Mouse (Mus musculus): ENCODE data around the gene Gm48551. TPM values are rescaled to one million over a fixed set of nuclear protein-coding genes. Genes with fewer than 3 reads are reported as not detected.

Gene Gm48551
- polyA plus RNA-seq (2017; shearing (Covaris generic)): 1 to 10 TPM; 2.2 to 4.9 TPM

GRCm38 (mm10) chr10:81383802-81384604, at the start of gene Gm48551, which contains the start of gene Dohh:
Gene Gm48551 (plus strand): TSS chr10:81384466.
Gene Dohh (plus strand): TSS chr10:81384428.

DNA sequence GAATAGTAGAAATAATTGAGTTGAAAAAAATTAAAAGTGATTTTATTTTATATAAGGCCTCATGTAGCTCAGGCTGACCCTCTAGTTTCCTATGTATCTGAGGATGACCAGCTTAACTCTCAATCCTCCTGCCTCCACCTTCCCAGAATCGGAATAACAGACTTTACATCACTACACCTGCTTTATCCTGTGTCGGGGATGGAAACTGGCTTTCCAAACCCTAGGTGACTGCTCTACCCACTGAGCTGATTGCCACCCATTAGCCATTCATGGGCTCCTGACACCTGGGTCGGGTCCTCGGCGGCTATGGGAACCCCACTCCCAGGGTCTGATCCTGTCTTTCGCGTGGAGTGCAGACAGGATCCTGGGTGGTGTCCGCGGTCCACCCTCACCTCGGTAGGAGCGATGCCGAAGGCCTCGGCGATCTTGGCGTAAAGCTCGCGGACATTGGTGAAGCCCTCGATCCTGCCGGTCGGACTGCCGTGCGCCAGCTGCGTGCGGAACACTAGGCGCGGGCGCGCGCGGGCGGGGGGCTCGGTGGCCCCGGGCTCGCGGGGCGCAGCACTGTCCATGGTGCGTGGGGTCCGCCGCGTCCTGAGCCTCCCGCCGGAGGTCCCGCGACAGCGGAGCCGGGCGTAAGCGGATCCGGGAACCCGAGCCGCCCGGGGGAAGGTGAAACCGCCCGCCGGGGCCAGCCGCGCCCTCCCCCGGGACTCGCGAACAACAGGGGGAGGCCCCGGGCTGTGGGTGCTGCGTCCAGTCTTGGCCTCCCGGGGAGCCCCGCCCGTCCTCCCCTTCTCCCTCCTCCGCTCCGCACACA, 41.4 kb upstream of the Gm48551 start, which contains the start of gene Gipc3:
TSS of gene Gipc3 (minus strand) at position 581 of the 820 bp plus-strand sequence.

GRCm38 (mm10) chr10:81350351-81351063, 33.8 kb upstream of the Gm48551 start, which contains the start of gene Hmg20b:
Gene Hmg20b (minus strand): TSS chr10:81350480.

DNA sequence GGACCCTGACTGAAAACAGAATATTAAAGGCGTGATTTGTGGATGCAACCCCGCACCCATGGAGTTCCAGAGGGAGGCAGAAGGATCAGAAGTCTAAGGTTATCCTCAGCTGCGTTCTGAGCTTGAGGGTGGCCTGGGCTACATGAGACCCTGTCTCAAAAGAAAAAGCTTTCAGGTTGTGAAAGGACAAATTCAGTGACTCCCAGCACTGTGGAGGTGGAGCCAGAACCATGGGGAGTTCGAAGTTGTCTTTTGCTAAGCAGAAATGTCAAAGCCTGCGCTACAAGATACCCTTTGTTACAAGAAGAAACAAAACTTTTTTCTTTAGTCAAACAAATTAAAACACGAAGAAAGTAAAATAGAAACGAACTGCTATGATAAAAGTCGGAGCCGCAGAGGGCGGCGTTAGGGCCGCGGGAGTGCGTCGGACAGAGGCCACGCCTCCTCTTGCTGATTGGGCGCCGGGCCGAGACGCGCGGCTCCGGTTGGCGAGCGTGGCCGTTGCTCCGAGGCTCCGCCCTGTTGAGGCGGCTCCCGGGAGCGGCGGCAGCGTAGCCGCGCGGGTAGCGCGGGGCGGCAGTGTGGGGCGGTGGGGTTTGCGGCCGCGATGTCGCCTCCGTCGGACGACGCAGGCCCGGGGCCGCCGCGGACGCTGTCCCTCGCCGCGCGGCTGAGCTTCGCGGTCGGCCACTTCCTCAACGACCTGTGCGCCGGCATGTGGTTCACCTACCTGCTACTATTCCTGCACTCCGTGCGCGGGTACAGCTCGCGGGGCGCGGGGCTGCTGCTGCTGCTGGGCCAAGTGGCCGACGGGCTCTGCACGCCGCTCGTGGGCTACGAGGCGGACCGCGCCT, 27.0 kb upstream of the Gm48551 start, which contains the start of gene Mfsd12:
TSS of gene Mfsd12 (plus strand) at position 501 of the 854 bp plus-strand sequence.

DNA sequence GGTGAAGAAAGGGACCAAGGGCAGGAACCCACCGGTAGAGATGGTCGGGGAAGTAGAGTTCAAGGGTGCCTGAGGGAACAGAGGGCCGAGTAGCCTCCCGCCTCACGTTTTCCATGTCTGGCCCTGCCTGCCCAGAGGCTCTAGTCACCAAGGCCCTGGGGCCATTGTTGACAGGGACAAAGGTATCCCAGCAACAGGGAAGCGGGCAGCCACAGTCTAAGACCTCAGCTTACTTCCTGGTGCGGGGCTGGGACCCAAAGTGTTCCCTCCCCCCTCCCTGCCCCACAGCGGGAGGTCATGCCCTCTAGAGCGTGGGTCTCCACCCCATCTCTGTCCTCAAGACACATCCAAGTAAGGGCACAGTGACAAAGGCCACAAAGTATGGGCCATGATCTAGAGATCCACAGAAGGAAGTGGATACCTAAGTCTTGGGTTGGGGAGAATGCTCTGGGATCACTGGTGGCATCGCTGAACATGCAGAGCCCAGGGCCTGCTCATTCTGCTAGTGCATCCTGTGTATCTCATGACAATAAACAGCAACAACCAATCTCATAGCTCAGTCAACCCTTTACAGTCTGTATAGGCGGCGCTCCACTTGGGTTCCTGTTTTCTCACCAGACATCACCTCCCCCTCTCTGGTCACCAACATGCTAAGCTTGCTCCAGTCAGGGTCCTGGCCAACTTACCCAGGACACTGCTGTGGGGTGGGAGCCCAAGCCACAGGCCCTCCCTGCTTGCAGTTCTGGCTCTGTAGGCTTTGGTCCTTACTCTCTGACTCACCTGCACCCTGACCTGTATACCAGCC, 18.4 kb upstream of the Gm48551 start, which contains the start of gene 4930404N11Rik:
TSS of gene 4930404N11Rik (minus strand) at position 145 of the 805 bp plus-strand sequence.

DNA sequence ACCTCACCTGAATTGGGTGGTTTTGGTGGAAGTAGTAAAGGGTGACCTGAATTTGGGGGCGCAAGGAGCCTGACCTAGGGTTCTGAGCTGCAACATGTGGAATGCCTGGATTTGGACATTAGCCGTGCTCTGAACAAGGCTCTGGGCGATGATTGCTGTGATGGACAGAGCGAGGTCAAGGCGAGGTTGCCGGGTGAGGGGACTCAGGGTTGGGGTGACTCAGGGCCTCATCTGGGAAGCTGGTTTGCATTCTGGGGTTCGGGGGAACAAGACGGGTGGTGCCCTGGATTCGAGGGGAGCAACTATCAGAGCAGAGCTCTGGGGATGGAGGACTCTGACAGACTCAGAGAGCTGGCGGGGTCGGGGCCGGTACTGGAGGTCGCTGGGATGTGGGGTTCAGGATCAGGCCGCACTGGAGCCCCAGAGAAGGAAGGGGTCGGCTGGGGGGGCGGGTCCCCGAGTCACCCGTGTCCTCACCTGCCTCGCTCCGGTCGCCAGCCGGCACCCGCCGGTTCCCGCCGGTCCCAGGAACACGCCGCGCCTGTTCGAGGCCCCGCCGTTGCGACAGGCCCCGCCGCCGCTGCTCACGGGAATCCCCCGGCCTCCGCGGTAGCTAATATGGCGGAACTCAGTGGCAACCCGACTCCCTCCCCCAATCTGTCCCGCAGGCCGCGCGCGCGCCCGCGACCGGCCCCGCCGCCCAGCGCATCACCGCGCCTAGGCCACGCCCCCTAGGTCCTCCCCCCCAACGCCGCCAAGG, 6.3 kb upstream of the Gm48551 start, which contains the start of gene Fzr1:
TSS of gene Fzr1 (minus strand) at position 724 of the 760 bp plus-strand sequence.

DNA sequence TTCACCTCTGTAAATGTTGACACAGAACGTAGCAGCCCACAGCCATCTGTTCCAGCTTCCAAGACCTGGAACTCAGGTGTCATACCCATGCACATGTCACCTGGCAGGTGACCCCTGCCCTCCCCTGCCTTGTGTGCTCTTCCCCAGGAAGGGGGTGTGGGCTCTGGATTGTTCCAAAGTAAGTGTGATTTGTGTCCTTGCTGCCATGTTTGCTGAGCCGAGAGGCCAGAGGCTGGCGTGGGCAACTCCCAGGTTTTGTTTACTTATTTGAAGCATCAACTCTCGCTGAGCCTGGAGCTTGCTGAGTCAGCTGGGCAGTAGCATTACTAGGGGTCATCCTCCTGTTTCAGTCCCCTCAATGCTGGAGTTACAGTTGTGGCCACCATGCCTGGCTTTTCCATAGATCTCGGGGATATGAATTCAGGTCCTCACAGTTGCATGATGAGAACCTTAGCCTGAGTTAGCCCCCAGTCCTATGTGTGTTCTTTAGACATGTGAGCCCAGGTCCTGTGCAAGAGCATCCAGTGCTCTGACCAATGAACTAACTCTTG, 4.3 kb downstream of the Gm48551 start, which contains the start of gene Gm48552:
TSS of gene Gm48552 (plus strand) at position 501 of the 551 bp plus-strand sequence.

GRCm38 (mm10) chr10:81392781-81393185, 8.5 kb downstream of the Gm48551 start, which contains the start of gene Smim24:
Gene Smim24 (plus strand): TSS chr10:81393051.

Other genes with a start within 250 kb of the Gm48551 start
- 10 to 100 TPM; 69.4 to 76.2 TPM for gene Zbtb7a, start 249.2 kb upstream of the Gm48551 start, polyA plus RNA-seq (2017; shearing (Covaris generic))
- 10 to 100 TPM; 42.8 to 50.1 TPM for gene Pias4, start 216.5 kb upstream of the Gm48551 start, polyA plus RNA-seq (2017; shearing (Covaris generic))
- gene Eef2, start 207.8 kb upstream of the Gm48551 start, polyA plus RNA-seq (2017; shearing (Covaris generic)): 100 to 1,000 TPM; 640 to 647 TPM
- gene Dapk3, start 201.5 kb upstream of the Gm48551 start, polyA plus RNA-seq (2017; shearing (Covaris generic)): 100 to 1,000 TPM in 1 of 2 experiments, 10 to 100 TPM in 1; 95.7 to 104 TPM
- not detected for gene 4930442H23Rik, start 200.6 kb upstream of the Gm48551 start, polyA plus RNA-seq (2017; shearing (Covaris generic))
- under 1 TPM; 0.19 to 0.47 TPM for gene Nmrk2, start 182.4 kb upstream of the Gm48551 start, polyA plus RNA-seq (2017; shearing (Covaris generic))
- gene Atcay, start 153.6 kb upstream of the Gm48551 start, polyA plus RNA-seq (2017; shearing (Covaris generic)): 1 to 10 TPM; 5.7 to 5.8 TPM
- gene Zfr2, start 151.3 kb upstream of the Gm48551 start, polyA plus RNA-seq (2017; shearing (Covaris generic)): 1 to 10 TPM; 3.9 to 5.0 TPM
- 100 to 1,000 TPM in 1 of 2 experiments, 10 to 100 TPM in 1; 63.7 to 239 TPM for gene Matk, start 131.5 kb upstream of the Gm48551 start, polyA plus RNA-seq (2017; shearing (Covaris generic))
- gene Mrpl54, start 117.5 kb upstream of the Gm48551 start, polyA plus RNA-seq (2017; shearing (Covaris generic)): 100 to 1,000 TPM; 153 to 154 TPM
- gene Apba3, start 117.5 kb upstream of the Gm48551 start, polyA plus RNA-seq (2017; shearing (Covaris generic)): 10 to 100 TPM; 33.8 to 50.0 TPM
- gene Tjp3, start 92.9 kb upstream of the Gm48551 start, polyA plus RNA-seq (2017; shearing (Covaris generic)): 10 to 100 TPM in 1 of 2 experiments, 1 to 10 TPM in 1; 9.8 to 36.0 TPM
- gene Pip5k1c, start 91.5 kb upstream of the Gm48551 start, polyA plus RNA-seq (2017; shearing (Covaris generic)): 10 to 100 TPM; 67.4 to 88.0 TPM
- gene Cactin, start 63.4 kb upstream of the Gm48551 start, polyA plus RNA-seq (2017; shearing (Covaris generic)): 10 to 100 TPM; 44.2 to 64.0 TPM
- gene Tbxa2r, start 55.7 kb upstream of the Gm48551 start, polyA plus RNA-seq (2017; shearing (Covaris generic)): 10 to 100 TPM; 48.0 to 67.1 TPM
- under 1 TPM; 0.05 to 0.08 TPM for gene Gipc3, start 41.2 kb upstream of the Gm48551 start, polyA plus RNA-seq (2017; shearing (Covaris generic))
- 10 to 100 TPM; 44.4 to 50.7 TPM for gene Hmg20b, start 34.0 kb upstream of the Gm48551 start, polyA plus RNA-seq (2017; shearing (Covaris generic))
- 1 to 10 TPM; 3.7 to 4.0 TPM for gene Mfsd12, start 27.0 kb upstream of the Gm48551 start, polyA plus RNA-seq (2017; shearing (Covaris generic))
- gene 4930404N11Rik, start 18.6 kb upstream of the Gm48551 start, polyA plus RNA-seq (2017; shearing (Covaris generic)): 1 to 10 TPM in 1 of 2 experiments, under 1 TPM in 1; 0.68 to 1.5 TPM
- gene Fzr1, start 6.0 kb upstream of the Gm48551 start, polyA plus RNA-seq (2017; shearing (Covaris generic)): 10 to 100 TPM; 69.7 to 78.9 TPM
- 10 to 100 TPM; 35.0 to 35.8 TPM for gene Dohh, start within 50 bp of the Gm48551 start, polyA plus RNA-seq (2017; shearing (Covaris generic))
- gene Gm48552, start 4.5 kb downstream of the Gm48551 start, polyA plus RNA-seq (2017; shearing (Covaris generic)): 1 to 10 TPM; 1.1 to 1.6 TPM
- 10 to 100 TPM in 1 of 2 experiments, 1 to 10 TPM in 1; 6.3 to 12.2 TPM for gene Smim24, start 8.6 kb downstream of the Gm48551 start, polyA plus RNA-seq (2017; shearing (Covaris generic))
- 10 to 100 TPM; 14.8 to 22.7 TPM for gene Nfic, start 71.2 kb downstream of the Gm48551 start, polyA plus RNA-seq (2017; shearing (Covaris generic))
- under 1 TPM; 0.14 to 0.73 TPM for gene Celf5, start 98.2 kb downstream of the Gm48551 start, polyA plus RNA-seq (2017; shearing (Covaris generic))
- 10 to 100 TPM; 78.9 to 96.7 TPM for gene Ncln, start 111.9 kb downstream of the Gm48551 start, polyA plus RNA-seq (2017; shearing (Covaris generic))
- gene S1pr4, start 115.7 kb downstream of the Gm48551 start, polyA plus RNA-seq (2017; shearing (Covaris generic)): 10 to 100 TPM; 64.8 to 91.5 TPM
- gene Gna15, start 139.8 kb downstream of the Gm48551 start, polyA plus RNA-seq (2017; shearing (Covaris generic)): 10 to 100 TPM; 29.2 to 77.3 TPM
- 10 to 100 TPM; 18.6 to 21.0 TPM for gene Gna11, start 160.7 kb downstream of the Gm48551 start, polyA plus RNA-seq (2017; shearing (Covaris generic))
- gene Aes, start 175.0 kb downstream of the Gm48551 start, polyA plus RNA-seq (2017; shearing (Covaris generic)): 1,000 to 10,000 TPM; 1,214 to 1,244 TPM
- gene Tle2, start 190.1 kb downstream of the Gm48551 start, polyA plus RNA-seq (2017; shearing (Covaris generic)): 1 to 10 TPM; 1.1 to 2.0 TPM
- gene Tle6, start 216.6 kb downstream of the Gm48551 start, polyA plus RNA-seq (2017; shearing (Covaris generic)): under 1 TPM; 0.43 to 0.88 TPM
- gene BC025920, start 221.8 kb downstream of the Gm48551 start, polyA plus RNA-seq (2017; shearing (Covaris generic)): 1 to 10 TPM in 1 of 2 experiments, under 1 TPM in 1; 0.72 to 3.1 TPM
- gene Sirt6, start 243.3 kb downstream of the Gm48551 start, polyA plus RNA-seq (2017; shearing (Covaris generic)): 10 to 100 TPM; 10.7 to 20.6 TPM
- 1 to 10 TPM; 1.9 to 5.6 TPM for gene Ankrd24, start 244.1 kb downstream of the Gm48551 start, polyA plus RNA-seq (2017; shearing (Covaris generic))